Mouse (Mus musculus) heart, embryonic 12.5 days (tissue): Measurements from ENCODE around the gene Calr3. TPM values are rescaled to one million over a fixed set of nuclear protein-coding genes. Genes with fewer than 3 reads are reported as not detected.

Experiments
- ATAC-seq: fragments of 200-750 bp; cut with Nextera tagmentation; 2 replicates; pipeline ENCODE4 v1.8.0; 2017; ENCODE audit warnings: moderate TSS enrichment, moderate library complexity; ENCODE audit not compliant: insufficient number of reproducible peaks, low FRiP score
- H3K27ac ChIP-seq: fragments of 300-500 bp; sonication (generic); 2 replicates; pipeline ENCODE4 v1.5.1; 2016; ENCODE audit warnings: mild to moderate bottlenecking, moderate library complexity; ENCODE audit not compliant: poor library complexity, severe bottlenecking
- H3K27me3 ChIP-seq: fragments of 300-500 bp; sonication (generic); replicated peaks from 2 replicates; pipeline ENCODE4 v1.6.1; 2016; ENCODE audit warnings: mild to moderate bottlenecking, moderate library complexity
- H3K36me3 ChIP-seq: fragments of 300-500 bp; sonication (generic); 2 replicates; pipeline ENCODE4 v1.6.1; 2016; ENCODE audit warnings: mild to moderate bottlenecking, moderate library complexity
- H3K4me1 ChIP-seq: fragments of 300-500 bp; sonication (generic); replicated peaks from 2 replicates; pipeline ENCODE4 v1.6.1; 2016; ENCODE audit warnings: mild to moderate bottlenecking
- H3K4me2 ChIP-seq: fragments of 300-500 bp; sonication (generic); 2 replicates; pipeline ENCODE4 v1.6.1; 2016; ENCODE audit warnings: mild to moderate bottlenecking, moderate library complexity
- H3K4me3 ChIP-seq: fragments of 300-500 bp; sonication (generic); 2 replicates; pipeline ENCODE4 v1.5.1; 2016; ENCODE audit warnings: mild to moderate bottlenecking
- H3K9ac ChIP-seq: fragments of 300-500 bp; sonication (generic); 2 replicates; pipeline ENCODE4 v1.6.1; 2016; ENCODE audit warnings: mild to moderate bottlenecking, moderate library complexity
- H3K9me3 ChIP-seq: fragments of 300-500 bp; sonication (generic); replicated peaks from 2 replicates; pipeline ENCODE4 v1.6.1; 2016; ENCODE audit warnings: mild to moderate bottlenecking, moderate library complexity
- WGBS: fragments of 180-500 bp; shearing (Covaris S2); methylation state at CpG from one replicate; pipeline ENCODE4 v1.1.7; 2016; 5-methylcytosine and 5-hydroxymethylcytosine counted together
- polyA plus RNA-seq: library from polyadenylated mRNA; unstranded; fragments of >200 nt; fragmentation: Nextera tagmentation; extraction: Ambion mirVana; gene quantifications from 2 replicates; pipeline ENCODE4 v1.2.1, GENCODE M21; 2016

Gene Calr3
- polyA plus RNA-seq, 1 experiment from 2014 or later: 0.78 TPM

DNA sequence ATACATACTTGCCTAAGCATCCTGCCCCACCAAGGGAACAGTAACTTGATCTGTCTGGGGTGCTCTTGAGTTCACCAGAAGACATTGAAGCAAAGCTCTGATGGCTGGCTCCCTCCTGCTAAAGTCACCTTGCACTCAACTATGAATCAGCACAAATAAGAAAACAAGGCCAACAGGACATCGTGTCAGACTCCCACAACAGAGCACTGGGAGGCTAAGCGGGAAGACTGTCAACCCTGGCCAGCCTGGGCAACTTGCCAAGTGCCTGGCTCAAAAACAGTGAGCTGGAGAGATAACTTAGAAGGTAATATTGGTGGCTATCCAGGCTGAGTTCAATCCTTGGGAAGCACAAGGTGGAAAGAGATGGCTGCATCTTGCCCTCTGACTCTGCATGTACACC, 8.7 kb downstream of the Calr3 start:
- no peaks in the 10 kb centered on the region for H3K27me3 ChIP-seq
- 12% methylated on average over 2 of the region's 2 CpGs for WGBS
- H3K36me3 ChIP-seq: no peaks in the 10 kb centered on the region
- H3K27ac ChIP-seq: peak overlapping the region; percentile 1; the same call in 1 of the 2 replicates
- no peak overlapping the region for H3K9ac ChIP-seq
- H3K4me1 ChIP-seq: peaks cover 9% of the 10 kb centered on the region
- no peak overlapping the region for H3K4me2 ChIP-seq
- no peak overlapping the region for H3K4me3 ChIP-seq
- ATAC-seq: peak; percentile 74; the same call in 1 of the 2 replicates
- H3K9me3 ChIP-seq: no peaks in the 10 kb centered on the region

DNA sequence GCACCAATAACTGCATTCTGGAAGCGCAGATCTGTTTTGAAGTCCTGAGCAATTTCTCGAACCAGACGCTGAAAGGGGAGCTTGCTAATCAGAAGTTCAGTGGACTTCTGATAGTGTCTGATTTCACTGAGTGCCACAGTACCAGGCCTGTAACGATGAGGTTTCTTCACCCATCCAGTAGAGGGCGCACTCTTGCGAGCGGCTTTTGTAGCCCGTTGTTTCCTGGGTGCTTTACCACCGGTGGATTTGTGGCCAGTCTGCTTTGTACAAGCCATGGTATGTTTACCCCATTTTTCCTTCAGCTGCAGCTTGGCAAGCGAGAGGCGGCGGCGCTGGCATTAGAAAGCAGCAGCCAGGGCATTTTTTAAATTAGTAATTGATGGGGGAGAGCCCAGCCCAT, 14.0 kb downstream of the Calr3 start:
- Histone ChIP-seq H3K4me1 (peaks cover 3% of the 10 kb centered on the region; the same call in 1 of the 2 replicates), H3K9ac (no peak overlapping the region), H3K9me3 (no peaks in the 10 kb centered on the region), H3K4me3 (no peak overlapping the region), H3K36me3 (no peaks in the 10 kb centered on the region), H3K4me2 (no peak overlapping the region), H3K27ac (no peak overlapping the region), H3K27me3 (no peaks in the 10 kb centered on the region)
- ATAC-seq: no peak
- 51% methylated on average over 13 of the region's 13 CpGs for WGBS

DNA sequence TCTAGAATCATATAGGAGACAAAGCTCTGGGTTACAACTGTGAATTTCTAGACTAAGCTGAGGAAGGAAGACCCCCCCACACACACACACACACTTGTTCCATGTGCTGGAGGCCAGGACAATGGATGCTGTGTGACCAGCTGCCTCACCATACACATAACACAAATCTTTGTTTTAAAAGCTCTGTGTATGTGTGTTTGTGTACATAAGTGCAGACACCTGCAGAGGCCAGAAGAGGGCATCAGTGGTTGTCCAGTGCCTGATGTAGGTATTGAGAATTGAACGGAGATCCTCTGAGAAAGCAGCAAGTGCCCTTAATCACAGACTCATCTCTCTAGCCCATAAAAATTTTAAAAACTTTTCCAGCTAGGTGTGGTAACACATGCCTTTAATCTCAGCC, 20.7 kb downstream of the Calr3 start:
- H3K27me3 ChIP-seq: no peaks in the 10 kb centered on the region
- peaks cover 29% of the 10 kb centered on the region for H3K4me1 ChIP-seq
- 70% methylated on average over 1 of the region's 1 CpGs for WGBS
- no peak overlapping the region for H3K4me2 ChIP-seq
- no peaks in the 10 kb centered on the region for H3K36me3 ChIP-seq
- no peaks in the 10 kb centered on the region for H3K9me3 ChIP-seq
- no peak overlapping the region for H3K27ac ChIP-seq
- no peak overlapping the region for H3K4me3 ChIP-seq
- no peak for ATAC-seq
- H3K9ac ChIP-seq: no peak overlapping the region

DNA sequence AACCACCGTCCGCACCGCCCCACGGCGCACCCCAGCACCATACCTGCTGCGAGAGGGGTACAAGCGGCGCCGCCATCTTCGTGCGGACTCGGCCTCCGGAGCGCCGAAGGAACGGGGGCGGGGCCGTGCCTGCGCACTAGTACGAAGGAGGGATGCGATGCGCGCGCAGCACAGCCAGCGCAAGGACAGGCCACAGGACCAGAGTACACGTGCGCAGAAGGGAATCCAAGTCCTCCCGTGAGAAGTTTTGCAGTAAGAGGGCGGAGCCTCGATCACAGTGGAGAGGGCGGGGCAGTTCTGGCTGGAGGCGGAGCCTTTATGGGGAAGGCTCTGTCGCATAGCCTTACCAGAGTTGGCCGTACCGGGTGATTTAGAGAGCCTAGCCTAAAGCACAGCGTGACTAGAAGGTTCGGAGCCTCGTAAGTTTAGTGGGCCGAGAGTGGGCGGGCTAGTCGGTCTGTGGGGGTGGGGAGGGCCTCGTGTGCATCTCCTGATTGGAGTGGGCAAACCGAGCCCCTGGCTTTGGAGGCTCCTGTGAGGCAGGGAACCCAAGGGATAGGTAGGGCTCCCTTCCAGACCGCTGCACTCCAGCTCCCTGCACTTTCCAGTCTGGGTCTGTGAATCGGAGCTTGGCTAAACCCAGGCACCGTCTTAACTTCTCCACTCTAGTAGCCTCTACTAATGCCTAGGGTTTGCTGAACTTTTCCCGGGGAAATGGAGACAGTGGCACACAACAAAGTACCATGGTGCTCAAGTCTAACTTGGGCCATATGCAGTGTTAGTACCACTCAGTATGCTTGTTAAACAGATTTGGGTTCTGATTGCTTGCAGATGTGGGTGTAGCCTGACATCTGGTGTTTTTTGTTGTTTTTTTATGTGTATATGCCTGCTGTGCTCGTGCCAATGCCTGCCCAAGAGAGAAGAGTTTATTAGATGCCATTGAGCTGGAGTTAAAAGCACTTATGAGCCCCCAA, 22.0 kb downstream of the Calr3 start, which contains the start of gene Eps15l1:
Eps15l1 (minus strand) TSS at position 99 of the 974 bp plus-strand sequence.
- H3K36me3 ChIP-seq: no peaks in the 10 kb centered on the region
- H3K9me3 ChIP-seq: no peaks in the 10 kb centered on the region
- no peaks in the 10 kb centered on the region for H3K27me3 ChIP-seq
- H3K27ac ChIP-seq: peak within 1 kb of the TSS; percentile 91
- ATAC-seq: peak; percentile 98
- H3K4me2 ChIP-seq: peak within 1 kb of the TSS; percentile 83
- H3K4me1 ChIP-seq: peaks cover 42% of the 10 kb centered on the region
- peak within 1 kb of the TSS; percentile 90 for H3K9ac ChIP-seq
- H3K4me3 ChIP-seq: peak within 1 kb of the TSS; percentile 91
- WGBS: under 1% methylated on average over 48 of the region's 48 CpGs

DNA sequence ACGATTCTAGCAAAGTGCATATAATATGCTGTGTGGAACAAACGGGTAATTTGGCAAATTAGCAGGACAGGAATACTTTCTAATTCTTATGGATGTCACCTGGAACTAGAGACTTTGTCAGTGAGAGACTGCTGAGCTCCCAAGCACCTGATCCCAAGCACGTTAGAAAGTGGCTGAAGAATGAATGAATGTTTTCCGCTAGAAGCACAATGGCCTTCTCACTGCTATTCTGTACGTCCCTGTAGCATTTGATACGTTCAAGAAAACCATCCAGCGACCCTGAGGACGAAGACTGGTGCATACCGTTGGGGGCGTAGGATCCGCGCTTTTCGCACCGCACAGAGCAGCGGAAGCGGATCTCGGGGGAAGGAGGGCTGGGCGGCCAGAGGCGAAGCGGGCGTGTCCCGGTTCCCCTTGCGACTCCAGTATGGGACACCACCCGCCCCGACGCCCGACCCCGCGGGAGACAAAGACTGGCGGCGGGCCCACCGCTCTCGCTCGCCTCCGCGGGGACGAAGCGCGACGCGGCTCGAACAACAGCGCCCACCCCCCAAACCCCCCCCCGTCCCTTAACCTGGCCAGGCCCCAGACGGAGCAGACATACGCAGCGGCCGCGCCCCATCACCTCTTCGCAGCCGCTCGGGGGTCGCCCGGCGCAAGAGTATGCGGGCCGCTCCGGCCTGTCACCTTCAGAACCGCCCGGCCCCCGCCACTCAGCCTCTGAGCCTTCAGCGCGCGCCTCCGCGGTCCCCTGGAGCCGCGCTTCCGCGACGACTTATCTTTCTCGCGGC, 22.9 kb downstream of the Calr3 start:
- no peaks in the 10 kb centered on the region for H3K9me3 ChIP-seq
- peak overlapping the region; percentile 90 for H3K9ac ChIP-seq
- H3K27me3 ChIP-seq: no peaks in the 10 kb centered on the region
- H3K27ac ChIP-seq: peak overlapping the region; percentile 91
- peak overlapping the region; percentile 83 for H3K4me2 ChIP-seq
- 2% methylated on average over 72 of the region's 73 CpGs for WGBS
- peak overlapping the region; percentile 91 for H3K4me3 ChIP-seq
- peak; percentile 56 for ATAC-seq
- H3K4me1 ChIP-seq: peaks cover 50% of the 10 kb centered on the region
- no peaks in the 10 kb centered on the region for H3K36me3 ChIP-seq

DNA sequence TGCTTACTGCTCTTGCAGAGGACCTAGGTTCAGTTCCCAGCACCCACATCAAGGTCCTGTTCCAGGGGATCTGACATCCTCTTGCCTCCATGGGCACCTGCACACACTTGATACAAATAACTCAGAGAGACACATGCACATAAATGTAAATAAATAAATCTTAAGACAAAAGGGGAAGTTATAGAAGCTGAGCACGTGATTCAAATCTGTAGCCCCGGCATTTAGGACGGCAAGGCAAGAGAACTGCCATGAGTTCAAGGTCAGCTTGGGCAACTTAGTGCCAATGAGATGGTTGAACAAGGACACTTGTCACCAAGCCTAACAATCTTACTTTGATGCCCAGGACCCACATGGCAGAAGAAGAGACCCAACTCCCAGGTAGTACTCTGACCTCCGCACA, 25.6 kb downstream of the Calr3 start:
- no peak for ATAC-seq
- peaks cover 77% of the 10 kb centered on the region for H3K4me1 ChIP-seq
- no peak overlapping the region for H3K9ac ChIP-seq
- WGBS: 93% methylated on average over 4 of the region's 4 CpGs
- H3K4me3 ChIP-seq: no peak overlapping the region
- H3K4me2 ChIP-seq: no peak overlapping the region
- H3K27me3 ChIP-seq: no peaks in the 10 kb centered on the region
- H3K9me3 ChIP-seq: no peaks in the 10 kb centered on the region
- peaks cover 3% of the 10 kb centered on the region; the same call in 1 of the 2 replicates for H3K36me3 ChIP-seq
- H3K27ac ChIP-seq: no peak overlapping the region

DNA sequence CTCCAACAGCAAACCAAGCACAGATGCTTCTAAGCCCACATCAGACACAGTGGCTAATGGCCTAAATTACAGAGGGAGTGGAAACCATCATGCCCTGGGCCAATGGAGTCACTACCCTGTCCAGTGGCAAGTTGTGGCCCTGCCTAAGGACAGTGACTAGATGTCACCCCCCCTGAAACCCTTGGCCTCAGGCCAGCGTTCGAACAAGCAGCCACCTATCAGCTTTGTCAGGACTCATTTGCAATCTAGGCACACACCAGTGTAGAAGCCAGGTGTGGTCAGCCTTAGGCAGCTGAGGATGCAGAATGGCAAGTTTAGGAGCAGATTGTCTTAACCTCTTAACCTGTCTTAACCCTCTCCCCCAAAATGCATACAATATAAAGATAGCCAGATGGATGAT, 28.4 kb downstream of the Calr3 start:
- Histone ChIP-seq H3K9ac (no peak overlapping the region), H3K9me3 (no peaks in the 10 kb centered on the region), H3K4me3 (no peak overlapping the region), H3K27ac (no peak overlapping the region), H3K4me1 (peaks cover 93% of the 10 kb centered on the region), H3K4me2 (peak overlapping the region; percentile 4; the same call in 1 of the 2 replicates), H3K36me3 (peaks cover 9% of the 10 kb centered on the region), H3K27me3 (no peaks in the 10 kb centered on the region)
- no peak for ATAC-seq
- 38% methylated on average over 2 of the region's 2 CpGs for whole genome bisulfite sequencing

DNA sequence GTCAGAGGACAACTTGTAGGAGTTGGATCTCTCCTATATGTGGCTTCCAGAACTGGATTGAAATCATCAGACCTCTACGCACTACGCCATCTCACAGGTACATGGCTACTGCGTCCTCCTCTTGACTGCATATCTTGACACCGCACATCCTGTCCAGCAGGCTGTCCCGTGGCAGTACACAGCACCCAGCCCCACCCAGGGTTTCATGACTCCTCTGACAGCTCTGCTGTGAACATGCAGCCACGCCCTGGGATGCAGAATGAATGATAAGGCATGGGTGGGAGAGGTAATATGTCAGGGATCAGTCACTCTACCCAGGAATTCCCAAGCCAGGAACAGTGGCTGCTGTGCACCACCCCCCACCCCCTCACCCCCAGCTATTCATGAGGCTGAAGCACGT, 29.8 kb downstream of the Calr3 start:
- Histone ChIP-seq H3K9ac (no peak overlapping the region), H3K27me3 (no peaks in the 10 kb centered on the region), H3K4me3 (no peak overlapping the region), H3K4me2 (no peak overlapping the region; the same call in 1 of the 2 replicates), H3K36me3 (peaks cover 9% of the 10 kb centered on the region), H3K4me1 (peaks cover 89% of the 10 kb centered on the region), H3K27ac (peak overlapping the region; percentile 15; the same call in 1 of the 2 replicates), H3K9me3 (no peaks in the 10 kb centered on the region)
- peak; percentile 88 for ATAC-seq
- WGBS: 57% methylated on average over 7 of the region's 7 CpGs

DNA sequence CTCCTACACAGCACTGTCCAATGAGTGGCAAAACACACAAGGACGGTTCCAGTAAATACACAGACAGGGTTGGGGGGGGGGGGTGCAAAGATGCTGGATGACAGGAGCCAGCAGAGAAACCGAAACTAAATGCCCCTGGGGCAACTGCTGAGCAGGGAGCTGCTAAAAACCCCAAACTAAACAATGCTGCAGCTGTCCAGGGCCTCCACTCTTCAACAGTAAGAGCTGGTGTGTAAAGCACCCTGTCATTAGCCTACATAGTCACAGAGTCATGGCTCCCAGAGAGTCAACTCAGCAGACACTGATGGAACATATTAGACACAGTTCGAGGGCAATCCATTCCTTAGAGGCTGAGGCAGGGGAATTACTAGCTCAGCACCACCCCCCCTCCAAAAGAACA, 34.2 kb downstream of the Calr3 start:
- no peak overlapping the region for H3K9ac ChIP-seq
- no peak for ATAC-seq

DNA sequence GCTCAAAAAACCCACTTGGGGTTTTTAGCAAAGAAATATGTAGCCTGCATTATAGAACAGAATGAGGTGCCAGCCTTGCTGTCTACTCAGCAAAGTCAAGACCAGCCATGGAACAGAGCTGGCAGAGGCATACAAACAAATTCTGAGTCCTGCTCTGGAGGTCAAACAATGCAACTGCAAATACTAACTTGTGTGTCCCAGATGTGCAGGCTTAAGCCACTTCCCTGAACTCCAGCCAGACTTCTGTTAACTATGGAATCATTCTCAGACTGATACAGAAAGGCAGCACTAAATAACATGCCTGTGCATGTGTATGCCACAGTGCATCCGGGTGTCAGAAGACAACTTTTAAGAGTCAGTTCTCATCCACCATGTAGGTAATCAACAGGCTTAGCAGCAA, 35.8 kb downstream of the Calr3 start:
- WGBS: 90% methylated on average over 1 of the region's 1 CpGs
- Histone ChIP-seq H3K9me3 (no peaks in the 10 kb centered on the region), H3K27me3 (no peaks in the 10 kb centered on the region)

More for the DNA sequence above, 34.2 kb downstream of the Calr3 start:
- Histone ChIP-seq H3K27me3 (no peaks in the 10 kb centered on the region), H3K4me2 (no peak overlapping the region), H3K36me3 (peaks cover 6% of the 10 kb centered on the region), H3K4me1 (peaks cover 49% of the 10 kb centered on the region), H3K27ac (no peak overlapping the region), H3K4me3 (no peak overlapping the region), H3K9me3 (no peaks in the 10 kb centered on the region)
- WGBS: 76% methylated on average over 3 of the region's 3 CpGs

DNA sequence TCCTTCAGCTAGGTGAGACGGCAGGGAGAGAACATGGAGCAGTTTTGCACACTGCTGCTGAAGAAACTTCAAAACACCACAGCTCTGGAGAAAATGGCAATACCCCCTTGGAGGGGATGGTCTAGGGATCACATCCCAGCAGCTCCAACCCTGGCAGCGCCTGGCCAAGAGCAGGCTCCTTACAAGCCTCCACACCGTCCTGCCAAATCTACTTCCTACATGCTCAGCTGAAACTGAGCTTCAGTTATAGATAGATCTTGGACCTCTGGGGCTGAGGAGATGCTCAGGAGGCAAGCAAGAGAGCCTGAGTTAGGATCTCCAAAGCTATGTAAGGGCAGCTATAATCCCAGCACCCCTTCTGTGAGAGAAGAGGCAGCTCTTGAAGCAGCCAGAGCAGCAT, 40.7 kb downstream of the Calr3 start:
- no peak overlapping the region for H3K4me2 ChIP-seq
- H3K36me3 ChIP-seq: peaks cover 18% of the 10 kb centered on the region
- H3K4me1 ChIP-seq: peaks cover 34% of the 10 kb centered on the region
- H3K27ac ChIP-seq: no peak overlapping the region
- H3K27me3 ChIP-seq: no peaks in the 10 kb centered on the region
- WGBS: 92% methylated on average over 3 of the region's 3 CpGs
- H3K9ac ChIP-seq: no peak overlapping the region
- H3K9me3 ChIP-seq: no peaks in the 10 kb centered on the region
- H3K4me3 ChIP-seq: no peak overlapping the region
- no peak for ATAC-seq

More for the DNA sequence above, 35.8 kb downstream of the Calr3 start:
- H3K4me1 ChIP-seq: peaks cover 41% of the 10 kb centered on the region
- no peak overlapping the region for H3K9ac ChIP-seq
- H3K4me3 ChIP-seq: no peak overlapping the region
- H3K36me3 ChIP-seq: peaks cover 6% of the 10 kb centered on the region; the same call in 1 of the 2 replicates
- ATAC-seq: no peak
- no peak overlapping the region for H3K4me2 ChIP-seq
- no peak overlapping the region for H3K27ac ChIP-seq
